Mouse (Mus musculus) embryo, embryonic 11 days (tissue): ENCODE measurements at regions not wholly inside any gene's neighbourhood (a gene's known extent, or its start where the extent isn't known, plus 50 kb on each side); places are given as distances from the start of the nearest gene placed in this dataset.
"Not testable (repeated sequence)": the region's sequence is repeated elsewhere in the genome, so short reads cannot be mapped to it uniquely, and the experiment has no call there.

ENCODE experiments used
- DNase-seq: peaks from one replicate; pipeline ENCODE4 v3.0.0-alpha.2; 2015

DNA sequence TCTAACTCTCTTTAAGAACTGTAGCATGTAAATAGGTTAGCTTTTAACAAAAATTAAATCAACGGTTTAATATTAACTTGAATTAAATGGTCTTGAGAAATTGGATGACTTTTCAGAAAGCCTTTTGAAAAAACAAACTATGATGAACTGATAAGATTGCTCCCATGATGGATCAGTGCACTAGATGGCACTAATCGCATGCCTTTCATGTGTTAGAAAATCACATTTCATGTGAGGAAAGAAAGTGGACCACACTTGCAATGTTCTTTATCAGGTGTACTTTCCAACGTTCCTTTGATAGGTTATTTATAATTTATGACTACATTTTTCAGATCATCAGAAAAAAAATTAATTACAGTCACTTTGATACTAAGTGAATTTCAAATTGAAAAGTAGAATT lies 1003.2 kb upstream of the 4930412O13Rik start:
- peak; percentile 24 for DNase-seq

DNA sequence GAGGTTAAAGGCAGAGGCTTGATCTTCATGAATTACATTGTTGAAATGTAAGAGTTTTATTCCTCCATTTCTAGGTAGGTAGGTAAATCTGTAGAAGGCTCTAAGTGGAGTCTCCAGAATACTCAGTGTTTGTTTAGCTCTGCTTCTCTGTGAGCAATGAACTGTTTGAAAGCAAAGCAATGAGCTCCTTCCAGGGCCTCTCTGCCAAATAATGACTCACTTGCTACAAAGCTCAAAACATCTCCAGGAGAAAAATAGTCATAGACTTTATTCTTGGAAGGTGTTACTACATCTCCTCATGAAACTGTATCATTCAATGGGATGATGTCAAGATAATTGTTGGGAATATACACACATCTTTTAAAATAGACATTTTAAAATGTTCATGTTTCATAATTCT lies 968.6 kb upstream of the 4930412O13Rik start:
- no peak for DNase-seq

DNA sequence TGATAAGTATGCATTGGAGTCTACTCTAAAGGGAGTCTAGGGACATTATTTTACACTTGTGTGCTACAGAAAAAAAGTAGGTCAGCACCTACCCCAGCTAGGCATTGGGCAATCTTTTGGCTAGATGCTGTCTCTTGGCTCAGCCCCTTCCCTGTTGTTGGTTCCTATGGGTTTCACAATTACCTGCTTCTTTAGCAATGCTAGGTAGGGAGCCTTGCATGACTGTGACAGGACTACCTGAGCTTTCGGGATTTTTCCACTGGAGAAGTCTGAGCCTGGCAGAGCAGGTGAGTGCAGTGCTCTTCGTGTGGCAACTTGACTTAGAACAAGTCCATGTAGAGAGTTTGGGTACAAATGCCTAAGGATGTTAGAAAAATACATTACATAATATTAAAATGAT lies 956.2 kb upstream of the 4930412O13Rik start:
- no peak for DNase-seq

DNA sequence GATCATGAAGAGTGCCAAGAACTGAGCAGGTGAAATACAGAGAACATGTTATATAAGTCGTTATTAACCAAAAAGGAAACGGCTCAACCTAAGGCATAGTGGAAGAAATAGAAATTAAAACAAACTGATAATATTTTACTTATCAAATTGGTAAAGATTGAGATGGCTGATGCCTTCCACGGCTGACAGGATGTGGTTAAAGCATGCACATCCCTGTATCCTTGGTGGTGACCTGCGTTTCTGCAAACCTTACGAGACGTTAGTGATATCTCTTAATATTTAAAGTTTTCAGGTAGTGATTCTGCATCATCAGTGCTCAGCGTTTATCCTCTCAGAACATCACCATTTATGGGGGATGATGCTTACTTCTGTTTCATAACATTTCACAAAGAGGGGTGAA lies 939.5 kb upstream of the 4930412O13Rik start:
- DNase-seq = no peak

DNA sequence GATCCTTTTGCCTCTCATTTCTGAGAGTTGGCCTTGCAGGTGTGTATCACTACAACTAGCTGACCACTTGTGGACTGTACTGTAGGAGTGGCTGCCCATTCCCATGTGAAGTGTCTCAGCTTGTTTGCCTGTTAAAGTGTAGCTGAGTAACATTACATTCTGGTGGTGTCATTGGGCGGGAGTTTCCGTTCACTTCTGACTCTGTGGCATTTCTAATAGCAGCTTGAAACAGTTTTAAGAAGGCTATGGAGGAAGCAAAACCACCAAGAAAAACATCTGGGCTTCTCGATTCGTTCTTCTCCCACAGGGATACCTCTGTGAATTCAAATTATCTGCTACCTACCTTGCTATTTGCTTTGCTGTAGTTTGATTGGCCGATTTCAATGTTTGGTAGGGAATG lies 922.1 kb upstream of the 4930412O13Rik start:
- DNase-seq = no peak

DNA sequence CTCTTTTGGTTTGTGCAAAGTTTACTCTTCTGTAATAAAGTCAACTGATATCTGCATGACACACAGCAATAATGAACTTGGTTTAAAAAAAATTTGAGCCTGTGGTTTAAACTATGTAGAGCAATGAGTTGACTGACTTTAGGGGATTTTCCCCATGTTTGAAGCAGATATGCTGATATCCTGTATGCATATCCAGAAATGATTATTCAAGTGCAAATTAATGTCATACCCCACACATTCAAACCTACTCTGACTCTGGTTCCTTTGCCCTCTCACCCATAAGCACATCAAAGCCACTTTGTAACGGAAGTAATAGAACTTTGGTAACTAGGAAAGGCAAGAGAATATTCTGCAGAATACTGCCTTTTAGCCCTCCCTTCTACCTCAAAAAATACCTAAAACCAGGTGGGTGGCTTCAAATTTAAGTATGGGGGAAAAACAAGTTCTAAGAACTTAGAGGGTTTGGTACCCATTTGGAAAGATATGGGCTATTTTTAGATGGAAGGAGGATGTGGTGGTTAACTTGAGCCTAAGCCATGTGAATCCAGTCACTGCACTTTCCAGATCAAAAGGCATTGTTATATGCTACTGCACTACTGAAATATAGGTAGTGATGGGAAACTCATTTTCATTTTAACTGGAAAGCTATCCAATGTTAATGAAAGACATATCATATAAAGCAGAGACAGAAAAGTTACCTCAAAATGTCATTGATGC lies 915.9 kb upstream of the 4930412O13Rik start:
- DNase-seq = no peak

DNA sequence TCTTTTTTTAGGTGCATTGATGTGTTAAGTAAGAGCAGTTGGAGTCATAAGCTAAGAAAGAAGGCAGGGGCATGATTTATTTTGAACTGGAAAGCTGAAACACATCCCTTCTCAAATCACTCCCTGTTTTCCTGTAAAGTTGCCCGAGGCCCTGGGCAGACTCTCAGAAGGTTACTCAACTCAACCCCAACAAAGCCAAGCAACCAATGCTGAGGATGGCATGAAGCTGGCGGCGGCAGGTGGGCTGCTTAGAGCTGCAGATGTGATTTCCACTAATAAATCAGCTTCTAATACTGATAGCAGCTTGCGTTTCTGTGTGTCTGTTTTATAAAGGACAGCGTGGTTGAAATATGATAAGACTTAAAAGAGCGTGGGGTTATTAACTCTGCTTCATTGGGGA lies 905.4 kb upstream of the 4930412O13Rik start:
- no peak for DNase-seq

DNA sequence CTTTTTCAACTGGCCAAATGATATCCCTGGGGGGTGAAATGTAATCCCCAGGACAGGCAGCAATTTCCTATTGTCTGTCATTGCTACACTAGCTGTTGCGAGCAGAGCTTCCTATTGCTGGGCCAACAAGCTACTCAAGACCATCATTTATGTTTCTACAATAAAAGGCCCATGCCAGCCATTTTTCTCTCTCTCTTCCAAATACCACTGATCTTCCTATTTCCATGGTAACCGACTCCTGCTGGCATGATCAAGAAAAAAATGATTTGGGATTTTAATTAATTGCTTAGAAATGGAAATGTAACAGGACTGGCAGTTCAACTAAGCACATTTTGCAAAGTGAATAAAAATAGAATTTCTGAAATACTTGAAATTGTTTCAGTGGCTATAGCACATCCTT lies 868.7 kb upstream of the 4930412O13Rik start:
- DNase-seq = no peak

DNA sequence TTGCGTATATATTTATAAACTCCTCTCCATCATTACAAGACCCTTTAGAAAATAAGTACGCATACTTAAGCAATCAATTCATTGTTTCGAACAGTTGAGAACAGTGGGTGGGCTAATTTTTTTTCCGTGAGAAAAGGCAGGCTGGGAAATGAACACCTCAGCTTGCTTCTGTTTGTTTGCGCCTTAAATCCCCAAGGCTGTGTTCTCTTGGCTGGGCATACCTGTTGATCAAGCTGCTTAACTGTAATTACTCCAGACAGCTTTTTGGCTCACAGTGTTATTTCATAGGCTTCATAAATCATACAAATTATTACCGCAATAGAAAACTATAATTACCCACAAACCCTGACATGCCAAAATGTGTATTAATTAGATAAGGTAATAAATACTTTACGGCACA lies 848.0 kb upstream of the 4930412O13Rik start:
- no peak for DNase-seq

DNA sequence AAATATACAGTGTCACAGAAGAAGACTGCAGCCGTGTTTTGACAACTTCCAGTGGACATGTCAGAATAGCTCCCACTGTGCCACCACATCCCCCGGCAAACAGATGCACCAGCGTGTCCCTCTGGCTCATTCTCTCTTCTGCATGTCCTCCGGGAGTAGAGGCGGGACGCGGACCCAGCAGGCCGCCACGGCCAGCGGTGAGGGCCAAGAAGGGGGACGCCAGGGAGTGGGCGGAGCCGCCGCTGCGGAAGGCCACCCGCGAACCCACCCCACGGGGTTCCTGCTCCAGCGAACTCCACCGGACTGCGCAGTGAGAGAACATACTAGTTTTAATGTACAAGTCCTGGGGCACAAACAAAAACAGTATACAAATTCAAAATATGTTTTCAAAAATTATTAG lies 838.7 kb upstream of the 4930412O13Rik start:
- not testable (repeated sequence) for DNase-seq

DNA sequence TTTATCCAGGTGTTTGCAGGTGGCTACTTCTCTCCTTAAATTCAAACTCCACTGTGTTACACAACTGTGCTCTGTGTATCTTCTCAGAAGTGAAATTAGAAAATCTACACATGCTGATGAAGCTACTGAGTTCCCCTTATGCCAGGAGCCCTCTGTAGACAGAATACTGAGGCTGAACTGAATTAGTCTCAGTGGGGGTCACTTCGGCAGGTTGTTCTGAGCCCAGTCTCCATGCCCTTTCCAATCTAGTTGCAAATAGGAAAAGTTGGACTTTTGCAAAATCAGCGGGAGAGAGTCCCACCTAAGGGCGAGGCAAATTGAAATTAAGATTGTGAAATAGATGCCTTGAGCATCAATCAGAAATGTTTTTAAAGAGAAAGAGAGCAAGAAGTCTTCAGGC lies 833.1 kb upstream of the 4930412O13Rik start:
- no peak for DNase-seq

DNA sequence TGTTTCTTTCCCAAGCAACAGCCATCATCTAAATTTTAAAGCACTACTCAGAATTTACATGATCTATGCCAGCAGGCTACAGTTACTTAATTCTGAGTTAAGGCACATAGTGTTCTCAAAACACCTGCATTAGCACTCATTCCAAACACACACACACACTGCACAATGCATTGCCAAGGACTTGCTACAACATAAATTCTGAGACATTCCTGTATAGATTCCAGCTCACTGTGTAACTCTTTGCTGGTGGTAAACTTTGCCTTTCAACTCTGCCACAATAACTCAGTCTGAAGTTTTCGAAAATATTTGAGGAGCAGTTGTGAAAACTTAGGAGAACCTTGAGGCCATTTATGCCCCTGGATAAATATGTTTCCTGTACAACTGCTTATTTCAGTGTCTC lies 807.2 kb upstream of the 4930412O13Rik start:
- no peak for DNase-seq

DNA sequence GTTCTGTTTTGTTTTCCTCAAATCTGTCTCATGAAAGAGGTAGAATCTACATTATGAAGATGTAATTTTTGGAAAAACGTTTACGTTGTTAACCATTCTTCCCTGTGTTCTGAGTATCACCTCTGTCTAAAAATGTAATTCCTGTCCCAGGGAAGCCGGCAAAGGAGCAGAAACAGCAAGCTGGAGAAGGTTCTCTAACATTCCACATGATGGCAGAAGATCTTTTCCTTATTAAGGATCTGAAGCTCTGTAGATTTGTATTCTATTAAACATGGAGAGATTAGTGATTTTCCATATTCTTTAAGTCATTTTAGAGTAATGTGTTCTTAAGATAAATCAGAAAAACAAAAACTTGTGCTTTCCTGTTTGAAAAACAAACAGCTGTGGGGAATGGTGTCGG lies 802.9 kb upstream of the 4930412O13Rik start:
- no peak for DNase-seq

DNA sequence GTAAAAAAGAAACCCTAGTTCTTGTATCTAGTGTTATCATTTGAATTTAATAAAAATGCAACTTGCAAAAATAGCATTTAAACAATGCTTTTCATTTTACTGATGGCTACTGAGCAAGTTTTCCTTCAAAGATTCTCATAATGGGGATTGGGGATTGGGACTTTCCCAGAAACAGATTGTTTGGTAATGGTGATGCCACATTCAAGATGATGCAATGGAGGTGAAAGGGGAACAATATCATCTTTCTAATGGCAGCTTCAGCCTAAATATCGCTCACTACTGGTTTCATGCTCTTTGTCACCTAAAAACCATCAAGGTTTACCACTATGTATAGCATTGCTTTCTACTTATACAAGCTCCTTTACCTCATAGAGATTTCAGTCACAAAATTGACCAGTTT lies 799.3 kb upstream of the 4930412O13Rik start:
- DNase-seq = no peak

DNA sequence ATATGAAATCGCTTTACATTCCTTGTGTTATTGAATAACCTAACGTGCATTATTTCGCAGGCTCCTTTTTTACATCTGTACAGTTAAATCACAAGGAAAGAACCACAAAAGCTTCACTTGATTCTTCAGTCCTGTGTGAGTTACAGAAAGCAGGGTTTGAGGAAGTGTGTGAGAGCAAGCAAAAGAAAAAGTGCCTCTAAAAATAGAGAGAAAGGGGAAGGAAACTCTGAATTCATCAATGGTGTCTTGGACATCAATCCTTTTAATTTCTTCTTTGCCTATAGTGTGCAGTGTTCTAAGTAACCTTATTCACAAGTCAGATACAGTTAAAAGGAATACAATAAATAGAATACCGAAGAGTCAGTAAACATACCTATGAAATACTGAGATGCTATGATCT lies 785.7 kb upstream of the 4930412O13Rik start:
- DNase-seq = no peak

DNA sequence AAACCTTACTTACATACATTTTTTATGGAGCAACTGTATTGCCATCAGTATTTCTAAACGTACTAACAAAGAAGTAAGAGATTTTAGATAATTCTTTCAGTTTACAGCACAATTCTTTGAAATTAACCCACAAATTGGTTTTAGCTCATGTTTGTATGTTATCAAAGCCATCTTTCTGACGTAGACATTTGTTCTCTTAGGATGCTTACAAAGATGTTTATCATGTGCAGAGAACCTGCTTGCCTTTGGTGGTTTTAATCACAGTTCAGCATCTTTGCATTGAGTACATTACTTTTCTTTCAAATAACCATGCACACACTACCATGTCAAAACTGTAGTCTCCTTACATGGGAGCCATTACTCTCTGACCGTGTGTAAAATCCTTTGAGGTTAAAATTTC lies 764.4 kb upstream of the 4930412O13Rik start:
- no peak for DNase-seq

DNA sequence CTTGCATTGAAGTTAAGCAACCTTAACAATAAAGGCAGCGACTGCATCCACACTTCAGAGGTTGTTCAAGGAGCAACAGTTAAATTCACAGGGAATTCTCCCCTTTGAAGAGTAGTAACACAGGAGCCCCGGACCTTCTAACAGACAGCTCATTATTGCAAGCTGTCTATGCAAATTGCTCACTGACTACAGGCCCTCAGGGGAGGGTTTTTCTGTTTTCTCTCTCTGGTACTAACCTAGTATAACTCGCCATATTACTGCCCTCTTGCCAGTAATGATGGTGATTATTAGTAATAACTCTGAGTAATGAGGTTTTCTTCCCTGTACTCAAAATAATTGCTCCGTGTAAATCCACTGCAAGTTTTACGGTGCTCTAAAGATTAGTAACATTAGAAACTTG lies 763.5 kb upstream of the 4930412O13Rik start:
- no peak for DNase-seq

DNA sequence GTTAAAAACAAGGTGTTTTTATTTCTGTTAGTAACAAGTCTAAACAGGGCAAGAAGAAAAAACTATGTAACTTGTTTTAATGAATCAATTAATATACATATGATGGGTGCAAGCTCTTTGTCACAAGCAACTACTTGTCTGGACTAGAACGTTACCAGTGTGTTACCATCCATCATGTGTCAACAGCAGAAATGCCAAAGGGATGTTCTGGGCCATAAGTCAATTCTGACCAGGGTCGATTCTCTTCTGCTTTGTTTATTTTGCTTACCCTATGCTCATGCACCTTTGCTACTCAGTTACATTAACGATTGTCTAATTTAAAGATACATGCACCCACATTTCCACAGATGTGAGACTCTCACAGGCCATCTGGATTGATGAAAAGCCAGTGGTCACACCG lies 744.1 kb upstream of the 4930412O13Rik start:
- no peak for DNase-seq

DNA sequence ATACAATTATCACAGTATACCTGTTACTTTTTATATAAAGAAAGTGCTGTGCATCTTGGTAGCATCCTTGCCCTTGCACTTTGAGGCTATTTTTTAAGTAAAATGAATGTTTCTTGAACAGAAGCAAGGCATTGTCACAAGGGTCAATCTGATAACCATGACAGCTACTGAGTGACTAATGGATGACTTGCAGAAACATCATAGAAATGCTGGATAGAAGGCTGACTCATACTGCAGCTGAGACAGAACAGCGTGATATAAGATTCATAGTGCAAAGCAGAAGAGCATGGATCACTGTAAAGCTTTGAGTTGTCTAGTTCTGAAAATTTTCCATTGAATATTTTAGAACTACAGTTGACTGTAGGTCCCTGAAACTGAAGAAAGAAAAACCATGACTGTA lies 739.6 kb upstream of the 4930412O13Rik start:
- DNase-seq = no peak

DNA sequence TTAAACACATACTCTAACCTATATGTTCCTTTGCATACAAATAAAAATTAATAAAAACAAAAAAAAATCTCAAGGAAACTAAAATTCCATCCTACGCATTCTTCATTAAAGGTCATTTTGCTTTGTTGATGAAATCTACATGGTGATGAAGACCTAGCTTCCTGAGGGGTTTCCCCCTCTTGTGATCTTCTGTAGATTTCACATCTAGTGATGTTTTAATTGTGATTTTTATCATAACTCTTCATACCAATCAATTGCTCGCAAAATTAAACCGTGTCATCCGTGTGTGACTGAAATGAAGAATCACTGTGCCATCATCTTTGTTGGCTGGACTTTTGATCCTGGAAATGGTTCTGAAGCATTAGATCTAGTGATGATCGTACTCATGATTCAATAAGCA lies 725.4 kb upstream of the 4930412O13Rik start:
- no peak for DNase-seq

DNA sequence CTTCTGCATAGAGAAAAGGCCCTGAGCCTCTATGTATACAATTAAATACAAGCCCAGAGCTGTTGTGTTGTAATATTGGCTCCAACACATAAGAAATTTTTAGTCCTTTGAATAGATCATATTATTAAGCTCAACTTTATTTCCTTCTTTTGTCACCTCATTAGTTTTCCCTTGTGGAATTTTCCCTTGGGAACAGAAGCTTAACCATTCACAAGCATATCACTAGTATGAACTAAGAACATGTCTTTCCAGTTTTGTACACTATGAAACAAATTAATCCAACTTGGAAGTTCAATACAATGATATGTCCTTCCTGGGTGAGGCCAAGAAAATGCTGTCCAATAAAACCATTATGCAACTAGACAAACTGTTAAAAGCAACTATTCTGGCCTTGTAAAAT lies 720.9 kb upstream of the 4930412O13Rik start:
- no peak for DNase-seq

DNA sequence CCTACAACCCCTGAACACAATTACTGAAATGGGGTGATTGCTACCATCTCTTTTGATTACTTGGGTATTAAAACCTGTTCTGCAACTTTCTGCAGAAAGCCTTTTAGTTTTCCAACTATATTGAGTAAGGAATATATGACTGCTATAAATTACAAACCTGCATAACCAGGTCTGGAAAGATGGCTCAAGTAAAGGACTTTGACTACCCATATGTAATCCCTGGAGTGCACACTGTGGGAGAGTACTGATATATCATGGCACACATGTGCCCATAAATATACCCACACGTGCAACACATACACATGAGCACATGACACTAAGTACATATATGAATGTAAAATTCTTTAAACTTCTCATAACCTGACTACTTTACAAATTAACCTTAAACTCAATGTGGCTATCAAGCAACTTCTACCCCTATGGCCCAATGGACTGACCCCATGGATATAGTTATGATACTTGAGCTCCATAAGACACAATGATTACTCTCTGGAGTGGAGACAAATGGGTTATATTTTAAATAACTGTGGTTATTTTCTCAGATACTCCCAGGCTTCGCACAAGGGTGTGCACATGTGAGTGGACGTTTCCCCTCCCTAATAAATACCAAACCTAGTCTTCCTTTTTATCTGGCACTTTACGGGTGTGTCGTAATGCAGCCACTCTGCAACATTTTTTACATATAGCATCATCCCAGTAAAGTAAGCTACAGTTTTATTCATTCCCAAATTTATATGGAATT lies 717.1 kb upstream of the 4930412O13Rik start:
- DNase-seq = no peak

DNA sequence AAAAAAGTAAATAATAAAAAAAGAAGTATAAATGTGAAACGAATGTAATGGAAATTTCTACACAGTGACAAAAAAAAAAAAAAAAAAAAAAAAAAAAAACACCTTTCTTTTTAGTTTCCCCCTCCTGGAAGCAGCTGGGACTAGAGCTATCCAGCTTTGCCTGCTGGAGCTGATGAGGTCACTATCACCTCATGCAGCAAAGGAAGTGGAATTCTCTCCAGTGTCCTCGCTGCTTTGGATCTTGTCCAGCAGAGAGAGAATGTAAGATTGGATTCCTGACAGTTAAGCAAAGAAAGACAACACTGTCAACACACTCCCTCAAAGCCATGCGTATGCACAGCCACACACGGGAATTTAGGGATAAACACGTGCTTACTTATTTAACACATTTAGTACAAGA lies 698.9 kb upstream of the 4930412O13Rik start:
- DNase-seq = no peak

DNA sequence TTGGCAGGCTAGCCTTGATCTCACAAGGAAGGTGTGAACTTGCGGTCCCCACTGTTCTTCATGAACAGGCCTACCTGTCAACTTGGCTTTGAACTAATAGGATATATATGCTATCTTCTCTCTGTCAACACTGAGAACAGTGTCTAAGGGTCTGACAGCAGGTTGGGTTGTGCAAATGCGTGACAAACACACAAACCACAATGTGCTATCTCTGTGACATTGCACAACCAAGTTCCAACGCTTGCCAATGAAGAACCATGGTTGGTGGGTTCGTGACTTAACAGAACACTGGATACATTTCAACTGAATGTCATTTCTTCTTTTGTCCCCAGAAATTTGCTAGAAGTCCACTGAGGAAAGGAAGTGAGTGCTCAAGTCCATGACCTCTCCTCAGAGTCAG lies 696.8 kb upstream of the 4930412O13Rik start:
- DNase-seq = no peak
